Mouse (Mus musculus): ENCODE measurements around the gene Tmem25. TPM values are rescaled to one million over a fixed set of nuclear protein-coding genes. Genes with fewer than 3 reads are reported as not detected.

Tmem25 gene
- 0.65 and 0.90 TPM in 2 replicates for polyA plus RNA-seq (2011; ENCODE audit: insufficient read length, low read depth, missing spikeins)

DNA sequence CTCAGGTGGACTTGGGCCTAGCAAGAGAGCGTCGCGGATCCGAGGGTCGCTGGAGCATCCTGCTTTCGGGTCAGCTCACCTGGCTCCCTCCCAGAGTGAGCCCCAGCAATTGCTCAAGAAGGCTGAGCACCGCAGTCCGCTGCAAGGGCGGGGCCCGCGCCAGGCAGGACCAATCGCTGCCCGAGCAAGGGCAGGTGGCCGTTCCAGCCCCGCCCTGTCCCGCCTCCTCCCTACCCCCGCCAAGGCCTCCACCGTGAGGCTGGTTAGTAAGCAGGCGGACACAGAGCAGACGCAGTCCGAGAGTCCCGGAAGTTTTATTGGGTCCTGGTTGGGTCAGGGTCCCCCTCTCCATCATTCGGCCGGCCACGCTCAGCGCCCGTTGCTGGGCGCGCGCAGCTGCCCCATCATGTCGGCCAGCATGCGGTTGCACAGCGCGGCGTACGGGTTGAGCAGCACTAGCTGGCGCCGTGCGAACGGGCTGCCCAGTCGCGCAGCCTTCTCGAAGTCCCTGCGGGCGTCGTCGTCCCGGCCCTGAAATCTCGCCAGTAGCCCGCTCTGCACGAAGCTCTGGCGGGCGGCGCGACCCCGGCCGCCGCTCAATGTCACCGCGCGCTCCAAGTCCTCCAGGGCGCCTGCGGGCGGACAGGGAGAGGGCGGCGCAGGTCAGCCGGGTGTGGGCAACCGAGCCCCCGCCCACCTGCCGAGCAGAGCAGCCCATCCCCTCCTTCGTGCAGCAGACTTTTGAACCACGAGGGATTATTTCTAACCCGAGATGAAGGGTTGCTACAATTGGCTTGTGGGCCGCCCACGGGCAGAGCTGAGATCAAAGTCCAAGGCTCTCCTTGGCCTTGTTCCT, at the start of gene Tmem25:
TSS of gene Tmem25 (minus strand) at position 206 of the 856 bp plus-strand sequence.
- no peaks in the 10 kb centered on the region for H3K4me1 ChIP-seq (ENCODE audit: control insufficient read depth, insufficient read depth, low read length)
- H3K4me3 ChIP-seq (ENCODE audit: insufficient read depth, low read length), result peak within 1 kb of the TSS; percentile 50
- H3K27ac ChIP-seq (ENCODE audit: insufficient read depth, low read length), result no peak within 1 kb of the TSS
- TF ChIP-seq CTCF (IDR thresholded peaks at IDR 0.05; ENCODE audit: borderline replicate concordance, insufficient read depth, low read length) (no peak), POLR2A (IDR thresholded peaks at IDR 0.05; ENCODE audit: low read depth, low read length) (peak; percentile 28; the same call in 1 of the 2 replicates)

DNA sequence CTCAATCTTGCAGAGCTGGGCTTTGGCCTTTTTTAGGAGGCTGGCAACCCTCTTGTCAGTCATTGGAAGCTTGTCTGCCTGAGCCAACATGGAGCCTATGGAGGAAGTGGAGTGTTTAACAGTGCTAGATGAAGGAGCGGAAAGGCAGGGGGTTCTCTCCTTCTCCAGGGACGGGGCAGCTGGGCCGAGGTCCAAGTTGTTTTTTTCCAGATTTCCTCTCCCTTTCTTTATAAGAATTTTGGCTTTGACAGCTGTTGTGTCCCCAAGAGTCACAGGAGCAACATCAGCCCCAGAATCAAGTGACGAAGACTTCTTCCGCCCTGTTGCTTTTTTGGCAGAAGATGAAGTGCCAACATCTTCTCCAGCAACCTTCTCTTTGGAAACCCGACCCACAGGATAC, 48.3 kb upstream of the Tmem25 start:
- no peak overlapping the region for H3K27ac ChIP-seq (ENCODE audit: insufficient read depth, low read length)
- H3K4me3 ChIP-seq (ENCODE audit: insufficient read depth, low read length), result no peak overlapping the region
- no peak for TF ChIP-seq CTCF (IDR thresholded peaks at IDR 0.05; ENCODE audit: borderline replicate concordance, insufficient read depth, low read length)
- no peak for TF ChIP-seq POLR2A (IDR thresholded peaks at IDR 0.05; ENCODE audit: low read depth, low read length)
- no peaks in the 10 kb centered on the region for H3K4me1 ChIP-seq (ENCODE audit: control insufficient read depth, insufficient read depth, low read length)

DNA sequence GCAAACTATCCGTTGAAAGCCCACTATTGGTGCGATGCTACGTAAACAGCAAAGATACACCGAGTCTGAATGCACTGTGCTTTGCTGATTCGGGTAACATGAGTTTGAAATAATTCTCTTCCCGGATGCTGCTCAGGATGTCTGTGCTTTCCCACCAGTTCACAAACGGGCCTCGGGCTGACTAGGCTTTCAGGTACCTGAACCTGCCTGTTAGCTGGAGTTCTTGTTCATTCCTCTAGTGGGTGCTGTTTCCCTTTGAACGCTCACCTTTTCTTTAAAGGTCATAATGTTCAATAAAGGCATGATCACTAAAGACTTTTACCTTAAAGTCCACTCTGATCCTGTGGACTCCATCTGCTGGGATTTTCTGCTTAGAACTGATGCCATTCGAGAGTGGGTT, 42.1 kb upstream of the Tmem25 start:
- 0 out of 2 replicates have a peak, but pooled peaks cover 3% of the 10 kb centered on the region for H3K4me1 ChIP-seq (ENCODE audit: control insufficient read depth, insufficient read depth, low read length)
- no peak overlapping the region for H3K4me3 ChIP-seq (ENCODE audit: insufficient read depth, low read length)
- no peak overlapping the region for H3K27ac ChIP-seq (ENCODE audit: insufficient read depth, low read length)
- no peak for TF ChIP-seq CTCF (IDR thresholded peaks at IDR 0.05; ENCODE audit: borderline replicate concordance, insufficient read depth, low read length)
- TF ChIP-seq POLR2A (IDR thresholded peaks at IDR 0.05; ENCODE audit: low read depth, low read length), result no peak

DNA sequence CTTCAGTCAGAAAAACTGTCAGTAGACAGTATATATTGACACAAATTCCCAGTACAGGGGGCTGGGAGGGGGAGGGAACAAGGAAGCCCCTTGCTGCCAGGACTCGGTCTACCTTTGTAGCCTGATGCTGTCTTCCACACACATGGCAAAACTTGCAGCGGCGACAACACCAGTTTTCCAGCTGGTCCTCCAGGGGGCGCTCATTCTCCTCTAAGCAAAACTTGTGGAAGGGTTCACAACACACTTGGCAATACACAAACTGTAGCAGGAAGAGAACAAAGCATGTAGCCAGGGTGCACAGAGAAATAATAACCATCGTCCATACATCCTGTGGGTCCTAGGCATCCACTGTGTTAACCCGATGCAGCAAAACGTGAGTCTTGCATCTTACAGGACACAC, 37.3 kb upstream of the Tmem25 start:
- no peak overlapping the region for H3K4me3 ChIP-seq (ENCODE audit: insufficient read depth, low read length)
- H3K4me1 ChIP-seq (ENCODE audit: control insufficient read depth, insufficient read depth, low read length), result peaks cover 10% of the 10 kb centered on the region; the same call in 1 of the 2 replicates
- TF ChIP-seq POLR2A (IDR thresholded peaks at IDR 0.05; ENCODE audit: low read depth, low read length) (no peak), CTCF (IDR thresholded peaks at IDR 0.05; ENCODE audit: borderline replicate concordance, insufficient read depth, low read length) (peak; percentile 47; the same call in 1 of the 2 replicates)
- H3K27ac ChIP-seq (ENCODE audit: insufficient read depth, low read length), result no peak overlapping the region

DNA sequence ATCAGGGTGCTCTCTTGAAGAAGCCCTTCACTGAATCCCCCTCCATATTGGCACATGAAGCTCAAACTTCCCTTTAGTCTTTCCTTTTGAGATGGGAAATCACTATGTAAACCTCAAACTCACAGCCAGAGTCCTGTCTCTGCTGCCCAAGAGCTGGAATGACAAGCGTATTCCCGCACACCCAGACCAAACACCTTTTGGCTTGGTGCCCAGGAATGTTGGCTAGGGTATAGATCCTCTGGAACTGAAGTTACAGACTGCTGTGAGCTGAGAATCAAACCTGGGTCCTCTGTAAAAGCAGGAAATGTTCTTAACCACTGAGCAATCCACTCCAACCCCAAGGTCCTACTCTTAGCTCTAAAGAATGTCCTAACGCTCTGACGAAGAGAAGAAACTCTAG, 33.2 kb upstream of the Tmem25 start:
- no peak for TF ChIP-seq POLR2A (IDR thresholded peaks at IDR 0.05; ENCODE audit: low read depth, low read length)
- TF ChIP-seq CTCF (IDR thresholded peaks at IDR 0.05; ENCODE audit: borderline replicate concordance, insufficient read depth, low read length), result no peak
- Histone ChIP-seq H3K4me3 (ENCODE audit: insufficient read depth, low read length) (no peak overlapping the region), H3K27ac (ENCODE audit: insufficient read depth, low read length) (no peak overlapping the region), H3K4me1 (ENCODE audit: control insufficient read depth, insufficient read depth, low read length) (peaks cover 17% of the 10 kb centered on the region)

DNA sequence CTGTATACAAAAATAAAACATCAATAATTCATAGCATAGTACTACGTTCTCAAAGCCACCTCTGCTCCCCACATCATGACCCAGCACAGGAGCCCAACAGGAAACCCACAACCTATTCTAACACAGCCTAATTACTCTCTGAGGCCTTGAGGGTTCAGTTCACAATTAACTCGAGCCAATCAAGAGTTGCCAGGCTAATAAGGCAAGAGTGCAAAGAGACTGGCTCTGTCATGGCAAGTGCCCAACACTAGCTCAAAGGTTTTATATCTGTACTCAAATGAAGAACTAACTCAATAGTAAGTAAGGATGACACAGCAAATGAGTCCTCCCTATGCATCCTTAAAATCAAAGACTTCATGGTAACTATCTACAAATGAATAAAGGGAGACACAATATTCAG, 31.4 kb upstream of the Tmem25 start:
- Histone ChIP-seq H3K4me3 (ENCODE audit: insufficient read depth, low read length) (no peak overlapping the region), H3K27ac (ENCODE audit: insufficient read depth, low read length) (no peak overlapping the region), H3K4me1 (ENCODE audit: control insufficient read depth, insufficient read depth, low read length) (peaks cover 26% of the 10 kb centered on the region)
- TF ChIP-seq POLR2A (IDR thresholded peaks at IDR 0.05; ENCODE audit: low read depth, low read length) (no peak), CTCF (IDR thresholded peaks at IDR 0.05; ENCODE audit: borderline replicate concordance, insufficient read depth, low read length) (no peak)

DNA sequence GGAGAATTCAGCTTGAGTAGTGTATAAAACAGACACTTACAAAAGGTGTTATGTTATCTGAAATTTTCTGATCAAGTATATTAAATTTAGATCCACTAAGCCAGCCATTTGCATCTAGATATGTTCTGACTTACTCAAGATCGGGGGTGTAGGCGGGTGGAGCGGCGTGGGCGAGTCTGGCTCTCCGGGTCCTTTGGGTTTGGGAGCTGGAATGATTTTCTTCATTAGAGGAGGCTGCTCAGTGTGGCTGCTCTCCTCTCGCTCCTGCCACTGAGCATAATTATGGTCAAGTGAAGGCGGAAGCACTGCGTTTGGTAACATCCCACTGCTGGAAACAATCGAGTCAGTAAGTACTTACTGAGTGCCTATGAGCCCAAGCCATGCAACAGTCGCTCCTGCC, 29.8 kb upstream of the Tmem25 start:
- TF ChIP-seq POLR2A (IDR thresholded peaks at IDR 0.05; ENCODE audit: low read depth, low read length) (no peak), CTCF (IDR thresholded peaks at IDR 0.05; ENCODE audit: borderline replicate concordance, insufficient read depth, low read length) (no peak)
- H3K4me3 ChIP-seq (ENCODE audit: insufficient read depth, low read length), result no peak overlapping the region
- no peak overlapping the region for H3K27ac ChIP-seq (ENCODE audit: insufficient read depth, low read length)
- H3K4me1 ChIP-seq (ENCODE audit: control insufficient read depth, insufficient read depth, low read length), result peaks cover 26% of the 10 kb centered on the region

DNA sequence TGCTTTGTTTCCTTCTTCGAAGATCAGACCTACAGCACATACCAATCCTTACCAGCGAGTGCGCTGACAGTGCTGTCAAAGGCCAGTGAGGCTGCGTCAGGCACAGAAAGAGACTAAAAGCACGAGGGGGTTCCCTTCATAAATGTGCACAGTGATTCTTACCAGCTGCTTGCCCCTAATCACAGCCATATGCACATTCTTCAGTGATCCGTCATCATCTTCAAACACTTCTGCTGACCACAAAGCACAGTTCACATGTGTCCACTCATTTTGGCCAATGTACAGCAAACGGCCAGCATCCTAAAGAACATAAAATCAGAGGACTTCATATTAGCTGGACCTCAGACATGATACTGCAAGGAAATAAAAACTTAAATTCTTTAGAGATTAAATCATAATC, 27.6 kb upstream of the Tmem25 start:
- Histone ChIP-seq H3K4me3 (ENCODE audit: insufficient read depth, low read length) (no peak overlapping the region), H3K4me1 (ENCODE audit: control insufficient read depth, insufficient read depth, low read length) (peaks cover 19% of the 10 kb centered on the region), H3K27ac (ENCODE audit: insufficient read depth, low read length) (peak overlapping the region; percentile 21)
- TF ChIP-seq CTCF (IDR thresholded peaks at IDR 0.05; ENCODE audit: borderline replicate concordance, insufficient read depth, low read length), result no peak
- no peak for TF ChIP-seq POLR2A (IDR thresholded peaks at IDR 0.05; ENCODE audit: low read depth, low read length)

DNA sequence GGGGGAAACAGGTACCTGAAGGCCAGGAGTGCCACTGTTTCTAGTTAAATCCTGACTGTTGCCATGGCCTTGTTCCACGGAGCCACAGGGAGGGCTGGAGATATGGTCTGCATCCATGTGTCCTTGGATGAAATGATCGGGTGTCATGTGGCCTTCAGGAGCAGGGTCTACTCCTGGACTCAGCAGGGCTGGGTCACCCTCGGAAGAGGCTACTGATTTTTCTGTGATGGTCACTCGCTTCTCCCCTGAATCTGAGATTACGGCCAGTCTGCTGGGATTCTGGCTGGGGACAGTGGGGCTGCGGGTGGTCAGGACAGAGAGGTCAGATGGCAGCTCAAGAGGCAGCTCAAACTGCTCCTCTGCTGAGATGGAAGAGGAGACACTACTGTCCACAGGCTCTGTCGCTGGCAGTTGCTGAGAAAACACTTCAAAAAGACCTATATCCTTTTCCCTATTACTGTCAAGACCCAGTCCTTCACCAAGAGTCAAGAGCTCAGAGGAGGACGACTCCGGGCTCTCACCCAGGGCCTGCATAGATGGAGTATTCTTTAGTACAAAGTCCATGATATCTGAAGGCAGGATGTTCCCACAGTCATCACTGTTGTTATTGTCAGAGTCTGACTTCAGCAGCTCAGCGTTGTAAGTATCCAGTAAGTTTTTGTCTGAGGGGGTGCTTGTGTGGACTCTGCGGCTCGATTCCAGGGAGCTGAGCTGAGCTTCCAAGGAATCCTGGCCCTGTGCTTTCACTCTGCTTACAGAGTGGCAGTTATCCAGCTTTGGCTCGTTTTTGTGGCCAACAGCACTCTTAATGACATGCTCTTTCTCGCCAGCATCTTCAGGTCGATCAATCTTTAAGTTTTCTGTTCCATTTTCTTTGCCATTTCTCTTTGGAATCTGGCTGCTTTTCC, 21.1 kb upstream of the Tmem25 start:
- H3K4me3 ChIP-seq (ENCODE audit: insufficient read depth, low read length), result no peak overlapping the region
- H3K27ac ChIP-seq (ENCODE audit: insufficient read depth, low read length), result no peak overlapping the region
- no peaks in the 10 kb centered on the region for H3K4me1 ChIP-seq (ENCODE audit: control insufficient read depth, insufficient read depth, low read length)
- TF ChIP-seq POLR2A (IDR thresholded peaks at IDR 0.05; ENCODE audit: low read depth, low read length) (no peak), CTCF (IDR thresholded peaks at IDR 0.05; ENCODE audit: borderline replicate concordance, insufficient read depth, low read length) (no peak)

Data from embryonic fibroblast, embryonic 13.5 days (primary cell).